Mouse (Mus musculus) myocyte (in vitro differentiated cells): ENCODE results near the gene Rapgef1. TPM values are rescaled to one million over a fixed set of nuclear protein-coding genes. Genes with fewer than 3 reads are reported as not detected.
A peak's percentile ranks its signal among the peaks of the same experiment; 100 is the strongest.
"Not testable (repeated sequence)": the region's sequence is repeated elsewhere in the genome, so short reads cannot be mapped to it uniquely, and the experiment has no call there.

Experiments
- H3K27me3 ChIP-seq: one replicate; pipeline ENCODE4 v1.6.1; 2011; ENCODE audit not compliant: control insufficient read depth, insufficient read depth, insufficient read length
- H3K36me3 ChIP-seq: one replicate; pipeline ENCODE4 v1.6.1; 2011; ENCODE audit not compliant: control insufficient read depth, insufficient read depth
- H3K4me2 ChIP-seq: one replicate; pipeline ENCODE4 v1.6.1; 2011; ENCODE audit warnings: low read depth, control low read depth
- H3K4me3 ChIP-seq: one replicate; pipeline ENCODE4 v1.5.1; 2011; ENCODE audit warnings: mild to moderate bottlenecking, control low read depth, moderate library complexity
- H3K79me2 ChIP-seq: one replicate; pipeline ENCODE4 v1.6.1; 2011; ENCODE audit not compliant: control insufficient read depth, insufficient read depth
- H3ac ChIP-seq: one replicate; pipeline ENCODE4 v1.6.1; 2011; ENCODE audit not compliant: control insufficient read depth, insufficient read length
- CEBPB ChIP-seq: IDR thresholded peaks from 2 replicates; pipeline ENCODE4 v1.6.1; 2011; ENCODE audit warnings: mild to moderate bottlenecking, moderate library complexity; ENCODE audit not compliant: poor library complexity, insufficient read depth, severe bottlenecking
- E2F4 ChIP-seq: IDR thresholded peaks from one replicate; pipeline ENCODE4 v1.6.1; 2011; ENCODE audit warnings: mild to moderate bottlenecking, control low read depth, moderate library complexity; ENCODE audit not compliant: insufficient read depth
- MAX ChIP-seq: IDR thresholded peaks from one replicate; pipeline ENCODE4 v1.6.1; 2011; ENCODE audit warnings: low read depth, mild to moderate bottlenecking, control low read depth
- MYOD1 ChIP-seq, 3 experiments: IDR thresholded peaks; one replicate each; pipeline ENCODE4 v1.6.1; 2011; ENCODE audit warnings: control low read depth in 2 of 3, low read depth in 2 of 3, mild to moderate bottlenecking in 2 of 3, moderate library complexity in 1 of 3; ENCODE audit not compliant: insufficient read length in 2 of 3, control insufficient read depth in 1 of 3
- MYOG ChIP-seq, 3 experiments: IDR thresholded peaks; one replicate each; pipeline ENCODE4 v1.6.1; 2011; ENCODE audit warnings: control low read depth in 2 of 3, low read depth in 2 of 3, mild to moderate bottlenecking in 2 of 3; ENCODE audit not compliant: insufficient read length in 2 of 3, control insufficient read depth in 1 of 3, insufficient read depth in 1 of 3
- POLR2A ChIP-seq: IDR thresholded peaks from one replicate; pipeline ENCODE4 v1.6.1; 2011; ENCODE audit warnings: low read depth, mild to moderate bottlenecking, control low read depth, moderate library complexity; ENCODE audit not compliant: insufficient read length
- POLR2AphosphoS2 ChIP-seq: IDR thresholded peaks from one replicate; pipeline ENCODE4 v1.6.1; 2011; ENCODE audit warnings: low read depth, control low read depth; ENCODE audit not compliant: insufficient read length
- REST ChIP-seq: IDR thresholded peaks from one replicate; pipeline ENCODE4 v1.6.1; 2011; ENCODE audit warnings: mild to moderate bottlenecking, control low read depth, moderate library complexity; ENCODE audit not compliant: insufficient read depth, insufficient read length
- SRF ChIP-seq: IDR thresholded peaks from one replicate; pipeline ENCODE4 v1.6.1; 2011; ENCODE audit warnings: low read depth; ENCODE audit not compliant: control insufficient read depth, insufficient read length
- TCF12 ChIP-seq: IDR thresholded peaks from one replicate; pipeline ENCODE4 v1.6.1; 2011; ENCODE audit warnings: mild to moderate bottlenecking, control low read depth; ENCODE audit not compliant: poor library complexity, insufficient read depth, severe bottlenecking
- TCF3 ChIP-seq: IDR thresholded peaks from one replicate; pipeline ENCODE4 v1.6.1; 2011; ENCODE audit warnings: low read depth, control low read depth; ENCODE audit not compliant: insufficient read length
- USF1 ChIP-seq: IDR thresholded peaks from one replicate; pipeline ENCODE4 v1.6.1; 2011; ENCODE audit warnings: low read depth, mild to moderate bottlenecking, control low read depth, moderate library complexity
- polyA plus RNA-seq: library from polyadenylated mRNA; unstranded; fragments of >200 nt; fragmentation: generic; extraction: Trizol; gene quantifications from one replicate; pipeline ENCODE4 v1.2.1, GENCODE M21; 2012; ENCODE audit warnings: missing spikeins

Rapgef1 gene
- polyA plus RNA-seq, 1 experiment, result 74.5 TPM

GRCm38 (mm10) chr2:29628186-29628585, 8.7 kb downstream of the Rapgef1 start:
- no peak for TF ChIP-seq TCF12
- TF ChIP-seq USF1, result peak; percentile 68
- Histone ChIP-seq H3ac (no peak overlapping the region), H3K36me3 (no peaks in the 10 kb centered on the region), H3K79me2 (peaks cover 89% of the 10 kb centered on the region), H3K4me3 (no peak overlapping the region), H3K27me3 (no peaks in the 10 kb centered on the region), H3K4me2 (no peak overlapping the region)

GRCm38 (mm10) chr2:29628763-29629181, 9.3 kb downstream of the Rapgef1 start:
- H3ac ChIP-seq, result no peak overlapping the region
- H3K27me3 ChIP-seq, result no peaks in the 10 kb centered on the region
- no peaks in the 10 kb centered on the region for H3K36me3 ChIP-seq
- H3K4me3 ChIP-seq, result no peak overlapping the region
- H3K4me2 ChIP-seq, result no peak overlapping the region
- peaks cover 89% of the 10 kb centered on the region for H3K79me2 ChIP-seq
- TF ChIP-seq TCF12 (no peak), MAX (no peak), E2F4 (no peak), MYOG (IDR thresholded peaks at IDR 0.05; ENCODE audit: control insufficient read depth in 1 of 3, insufficient read depth in 1 of 3, insufficient read length in 2 of 3, low read depth in 2 of 3) (no peak), MYOD1 (IDR thresholded peaks at IDR 0.05; ENCODE audit: control insufficient read depth in 1 of 3, insufficient read length in 2 of 3, low read depth in 2 of 3) (no peak), TCF3 (no peak), USF1 (no peak), REST (no peak), SRF (no peak), CEBPB (no peak), POLR2AphosphoS2 (no peak), POLR2A (no peak)

GRCm38 (mm10) chr2:29629311-29629710, 9.8 kb downstream of the Rapgef1 start:
- peaks cover 89% of the 10 kb centered on the region for H3K79me2 ChIP-seq
- H3K27me3 ChIP-seq, result no peaks in the 10 kb centered on the region
- no peaks in the 10 kb centered on the region for H3K36me3 ChIP-seq
- TF ChIP-seq TCF12, result no peak
- no peak for TF ChIP-seq REST
- TF ChIP-seq TCF3, result no peak
- TF ChIP-seq POLR2A, result no peak
- no peak for TF ChIP-seq CEBPB
- TF ChIP-seq USF1, result no peak
- no peak for TF ChIP-seq MAX
- no peak for TF ChIP-seq MYOD1 (IDR thresholded peaks at IDR 0.05; ENCODE audit: control insufficient read depth in 1 of 3, insufficient read length in 2 of 3, low read depth in 2 of 3)
- TF ChIP-seq E2F4, result no peak
- no peak for TF ChIP-seq POLR2AphosphoS2
- TF ChIP-seq SRF, result no peak
- no peak for TF ChIP-seq MYOG (IDR thresholded peaks at IDR 0.05; ENCODE audit: control insufficient read depth in 1 of 3, insufficient read depth in 1 of 3, insufficient read length in 2 of 3, low read depth in 2 of 3)
- H3K4me3 ChIP-seq, result no peak overlapping the region
- no peak overlapping the region for H3ac ChIP-seq
- H3K4me2 ChIP-seq, result peak overlapping the region; percentile 16

- H3K27me3 ChIP-seq, result no peaks in the 10 kb centered on the region
- peaks cover 95% of the 10 kb centered on the region for H3K79me2 ChIP-seq
- no peak overlapping the region for H3ac ChIP-seq
- H3K4me2 ChIP-seq, result no peak overlapping the region
- no peak overlapping the region for H3K4me3 ChIP-seq
- H3K36me3 ChIP-seq, result no peaks in the 10 kb centered on the region
- TF ChIP-seq MYOD1 (IDR thresholded peaks at IDR 0.05; ENCODE audit: control insufficient read depth in 1 of 3, insufficient read length in 2 of 3, low read depth in 2 of 3), result no peak
- no peak for TF ChIP-seq USF1
- no peak for TF ChIP-seq POLR2A
- TF ChIP-seq POLR2AphosphoS2, result no peak
- no peak for TF ChIP-seq SRF
- no peak for TF ChIP-seq CEBPB
- TF ChIP-seq MYOG (IDR thresholded peaks at IDR 0.05; ENCODE audit: control insufficient read depth in 1 of 3, insufficient read depth in 1 of 3, insufficient read length in 2 of 3, low read depth in 2 of 3), result no peak
- TF ChIP-seq TCF3, result no peak
- TF ChIP-seq TCF12, result no peak
- TF ChIP-seq REST, result no peak
- TF ChIP-seq MAX, result no peak
- TF ChIP-seq E2F4, result no peak
These were observed 10.7 kb downstream of the Rapgef1 start for GRCm38 (mm10) chr2:29630141-29630771.

GRCm38 (mm10) chr2:29631020-29631419, 11.5 kb downstream of the Rapgef1 start:
- no peaks in the 10 kb centered on the region for H3K27me3 ChIP-seq
- TF ChIP-seq MYOD1 (IDR thresholded peaks at IDR 0.05; ENCODE audit: control insufficient read depth in 1 of 3, insufficient read length in 2 of 3, low read depth in 2 of 3) (no peak), CEBPB (no peak), POLR2AphosphoS2 (no peak), MYOG (IDR thresholded peaks at IDR 0.05; ENCODE audit: control insufficient read depth in 1 of 3, insufficient read depth in 1 of 3, insufficient read length in 2 of 3, low read depth in 2 of 3) (no peak), USF1 (no peak), MAX (no peak), E2F4 (no peak), TCF12 (no peak), SRF (no peak), TCF3 (no peak), POLR2A (no peak), REST (no peak)
- no peak overlapping the region for H3K4me3 ChIP-seq
- no peaks in the 10 kb centered on the region for H3K36me3 ChIP-seq
- H3ac ChIP-seq, result no peak overlapping the region
- peaks cover 95% of the 10 kb centered on the region for H3K79me2 ChIP-seq
- no peak overlapping the region for H3K4me2 ChIP-seq

- not testable (repeated sequence) for H3K27me3 ChIP-seq, H3K4me3 ChIP-seq, H3K4me2 ChIP-seq, H3ac ChIP-seq, H3K36me3 ChIP-seq
- peaks cover 95% of the 10 kb centered on the region for H3K79me2 ChIP-seq
These were observed 12.1 kb downstream of the Rapgef1 start for GRCm38 (mm10) chr2:29631564-29632167.
